Mouse (Mus musculus) embryonic fibroblast, embryonic 13.5 days (primary cell): ENCODE results near the gene Neurl4.
"Not testable (repeated sequence)": the region's sequence is repeated elsewhere in the genome, so short reads cannot be mapped to it uniquely, and the experiment has no call there.

ENCODE experiments used
- CTCF ChIP-seq: IDR thresholded peaks from 2 replicates; pipeline ENCODE4 v1.5.1; 2011; ENCODE audit warnings: mild to moderate bottlenecking, control low read depth, low read length, moderate library complexity, borderline replicate concordance; ENCODE audit not compliant: insufficient read depth
- POLR2A ChIP-seq: IDR thresholded peaks from 2 replicates; pipeline ENCODE4 v1.6.1; 2011; ENCODE audit warnings: low read depth, mild to moderate bottlenecking, control low read depth, low read length, moderate library complexity

- not testable (repeated sequence) for TF ChIP-seq CTCF, POLR2A
Measured at GRCm38 (mm10) chr11:69916652-69917378, 15.9 kb downstream of the Neurl4 start.
